Mouse (Mus musculus): ENCODE results near the gene Adh4. TPM values are rescaled to one million over a fixed set of nuclear protein-coding genes. Genes with fewer than 3 reads are reported as not detected.
A peak's percentile ranks its signal among the peaks of the same experiment; 100 is the strongest.

The Adh4 gene
- polyA plus RNA-seq, 1 experiment from 2014 or later = not detected

GRCm38 (mm10) chr3:138430360-138430976 lies 15.2 kb downstream of the Adh4 start:
- WGBS = 58% methylated on average over 6 of the region's 6 CpGs
- H3K4me1 ChIP-seq (ENCODE audit: control insufficient read depth, insufficient read depth, low read length) = no peaks in the 10 kb centered on the region
- no peaks in the 10 kb centered on the region for H3K36me3 ChIP-seq (ENCODE audit: control insufficient read depth, insufficient read depth, low read length)
- H3K27ac ChIP-seq (ENCODE audit: low read length) = no peak overlapping the region
- H3K9ac ChIP-seq (replicated peaks; ENCODE audit: low read depth, low read length) = no peak overlapping the region
- H3K9me3 ChIP-seq (ENCODE audit: control insufficient read depth, low read depth, low read length) = no peaks in the 10 kb centered on the region
- no peaks in the 10 kb centered on the region for H3K27me3 ChIP-seq (ENCODE audit: control insufficient read depth, insufficient read depth, low read length)
- H3K4me3 ChIP-seq (ENCODE audit: low read depth, low read length) = no peak overlapping the region
- H3K4me2 ChIP-seq (replicated peaks; ENCODE audit: low read depth, low read length) = no peak overlapping the region
- ATAC-seq (ENCODE audit: insufficient number of reproducible peaks, insufficient read depth, low FRiP score, low read depth) = no peak

- WGBS = 70% methylated on average over 2 of the region's 2 CpGs
- no peak overlapping the region for H3K9ac ChIP-seq (replicated peaks; ENCODE audit: low read depth, low read length)
- ATAC-seq (ENCODE audit: insufficient number of reproducible peaks, insufficient read depth, low FRiP score, low read depth) = no peak
These were observed 16.6 kb downstream of the Adh4 start for GRCm38 (mm10) chr3:138431835-138432234.

GRCm38 (mm10) chr3:138438716-138439115 lies 23.4 kb downstream of the Adh4 start:
- ATAC-seq (ENCODE audit: insufficient number of reproducible peaks, insufficient read depth, low FRiP score, low read depth) = no peak

More at GRCm38 (mm10) chr3:138431835-138432234, 16.6 kb downstream of the Adh4 start:
- Histone ChIP-seq H3K36me3 (ENCODE audit: control insufficient read depth, insufficient read depth, low read length) (no peaks in the 10 kb centered on the region), H3K4me1 (ENCODE audit: control insufficient read depth, insufficient read depth, low read length) (no peaks in the 10 kb centered on the region), H3K4me3 (ENCODE audit: low read depth, low read length) (no peak overlapping the region), H3K9me3 (ENCODE audit: control insufficient read depth, low read depth, low read length) (no peaks in the 10 kb centered on the region; the same call in 1 of the 2 replicates), H3K27me3 (ENCODE audit: control insufficient read depth, insufficient read depth, low read length) (no peaks in the 10 kb centered on the region), H3K27ac (ENCODE audit: low read length) (no peak overlapping the region), H3K4me2 (replicated peaks; ENCODE audit: low read depth, low read length) (no peak overlapping the region)

GRCm38 (mm10) chr3:138442203-138442602 lies 26.9 kb downstream of the Adh4 start:
- Histone ChIP-seq H3K36me3 (ENCODE audit: control insufficient read depth, insufficient read depth, low read length) (peaks cover 13% of the 10 kb centered on the region), H3K27ac (ENCODE audit: low read length) (peak overlapping the region; percentile 75), H3K4me1 (ENCODE audit: control insufficient read depth, insufficient read depth, low read length) (0 out of 2 replicates have a peak, but pooled peaks cover 6% of the 10 kb centered on the region), H3K4me2 (replicated peaks; ENCODE audit: low read depth, low read length) (peak overlapping the region; percentile 64), H3K9me3 (ENCODE audit: control insufficient read depth, low read depth, low read length) (no peaks in the 10 kb centered on the region), H3K4me3 (ENCODE audit: low read depth, low read length) (peak overlapping the region; percentile 86), H3K9ac (replicated peaks; ENCODE audit: low read depth, low read length) (peak overlapping the region; percentile 47), H3K27me3 (ENCODE audit: control insufficient read depth, insufficient read depth, low read length) (no peaks in the 10 kb centered on the region)
- 3% methylated on average over 9 of the region's 9 CpGs for WGBS
- no peak for ATAC-seq (ENCODE audit: insufficient number of reproducible peaks, insufficient read depth, low FRiP score, low read depth)

More at GRCm38 (mm10) chr3:138438716-138439115, 23.4 kb downstream of the Adh4 start:
- H3K9ac ChIP-seq (replicated peaks; ENCODE audit: low read depth, low read length) = no peak overlapping the region
- WGBS = 71% methylated on average over 3 of the region's 3 CpGs
- 0 out of 2 replicates have a peak, but pooled peaks cover under 1% of the 10 kb centered on the region for H3K4me1 ChIP-seq (ENCODE audit: control insufficient read depth, insufficient read depth, low read length)
- H3K27ac ChIP-seq (ENCODE audit: low read length) = no peak overlapping the region
- no peaks in the 10 kb centered on the region; the same call in 1 of the 2 replicates for H3K9me3 ChIP-seq (ENCODE audit: control insufficient read depth, low read depth, low read length)
- H3K27me3 ChIP-seq (ENCODE audit: control insufficient read depth, insufficient read depth, low read length) = no peaks in the 10 kb centered on the region
- no peak overlapping the region for H3K4me2 ChIP-seq (replicated peaks; ENCODE audit: low read depth, low read length)
- no peak overlapping the region for H3K4me3 ChIP-seq (ENCODE audit: low read depth, low read length)
- no peaks in the 10 kb centered on the region for H3K36me3 ChIP-seq (ENCODE audit: control insufficient read depth, insufficient read depth, low read length)

GRCm38 (mm10) chr3:138442612-138443464 lies 27.6 kb downstream of the Adh4 start, which contains the start of gene Adh5:
Gene Adh5 (plus strand): TSS chr3:138443093.
- Histone ChIP-seq H3K36me3 (ENCODE audit: control insufficient read depth, insufficient read depth, low read length) (peaks cover 16% of the 10 kb centered on the region), H3K4me2 (replicated peaks; ENCODE audit: low read depth, low read length) (peak within 1 kb of the TSS; percentile 66), H3K27ac (ENCODE audit: low read length) (peak within 1 kb of the TSS; percentile 75), H3K4me1 (ENCODE audit: control insufficient read depth, insufficient read depth, low read length) (0 out of 2 replicates have a peak, but pooled peaks cover 6% of the 10 kb centered on the region), H3K27me3 (ENCODE audit: control insufficient read depth, insufficient read depth, low read length) (no peaks in the 10 kb centered on the region), H3K9ac (replicated peaks; ENCODE audit: low read depth, low read length) (peak within 1 kb of the TSS; percentile 86), H3K4me3 (ENCODE audit: low read depth, low read length) (peak within 1 kb of the TSS; percentile 86), H3K9me3 (ENCODE audit: control insufficient read depth, low read depth, low read length) (no peaks in the 10 kb centered on the region)
- under 1% methylated on average over 83 of the region's 86 CpGs for WGBS
- peak; percentile 99 for ATAC-seq (ENCODE audit: insufficient number of reproducible peaks, insufficient read depth, low FRiP score, low read depth)

GRCm38 (mm10) chr3:138443465-138443771 lies 28.2 kb downstream of the Adh4 start:
- peak overlapping the region; percentile 86 for H3K4me3 ChIP-seq (ENCODE audit: low read depth, low read length)

GRCm38 (mm10) chr3:138448077-138448860 lies 33.0 kb downstream of the Adh4 start:
- Histone ChIP-seq H3K4me1 (ENCODE audit: control insufficient read depth, insufficient read depth, low read length) (0 out of 2 replicates have a peak, but pooled peaks cover 6% of the 10 kb centered on the region), H3K27me3 (ENCODE audit: control insufficient read depth, insufficient read depth, low read length) (no peaks in the 10 kb centered on the region), H3K9ac (replicated peaks; ENCODE audit: low read depth, low read length) (no peak overlapping the region), H3K4me3 (ENCODE audit: low read depth, low read length) (no peak overlapping the region), H3K9me3 (ENCODE audit: control insufficient read depth, low read depth, low read length) (no peaks in the 10 kb centered on the region), H3K27ac (ENCODE audit: low read length) (no peak overlapping the region), H3K36me3 (ENCODE audit: control insufficient read depth, insufficient read depth, low read length) (peaks cover 52% of the 10 kb centered on the region), H3K4me2 (replicated peaks; ENCODE audit: low read depth, low read length) (no peak overlapping the region)
- 73% methylated on average over 12 of the region's 12 CpGs for WGBS
- ATAC-seq (ENCODE audit: insufficient number of reproducible peaks, insufficient read depth, low FRiP score, low read depth) = no peak

More at GRCm38 (mm10) chr3:138443465-138443771, 28.2 kb downstream of the Adh4 start:
- no peaks in the 10 kb centered on the region for H3K27me3 ChIP-seq (ENCODE audit: control insufficient read depth, insufficient read depth, low read length)
- H3K4me2 ChIP-seq (replicated peaks; ENCODE audit: low read depth, low read length) = peak overlapping the region; percentile 66
- H3K36me3 ChIP-seq (ENCODE audit: control insufficient read depth, insufficient read depth, low read length) = peaks cover 22% of the 10 kb centered on the region
- H3K9me3 ChIP-seq (ENCODE audit: control insufficient read depth, low read depth, low read length) = no peaks in the 10 kb centered on the region
- no peak for ATAC-seq (ENCODE audit: insufficient number of reproducible peaks, insufficient read depth, low FRiP score, low read depth)
- under 1% methylated on average over 9 of the region's 9 CpGs for WGBS
- peak overlapping the region; percentile 75; the same call in 1 of the 2 replicates for H3K27ac ChIP-seq (ENCODE audit: low read length)
- H3K9ac ChIP-seq (replicated peaks; ENCODE audit: low read depth, low read length) = peak overlapping the region; percentile 86
- H3K4me1 ChIP-seq (ENCODE audit: control insufficient read depth, insufficient read depth, low read length) = 0 out of 2 replicates have a peak, but pooled peaks cover 6% of the 10 kb centered on the region

GRCm38 (mm10) chr3:138452169-138452568 lies 36.9 kb downstream of the Adh4 start:
- H3K27ac ChIP-seq (ENCODE audit: low read length) = no peak overlapping the region
- H3K9ac ChIP-seq (replicated peaks; ENCODE audit: low read depth, low read length) = no peak overlapping the region
- no peak overlapping the region for H3K4me3 ChIP-seq (ENCODE audit: low read depth, low read length)
- peaks cover 61% of the 10 kb centered on the region for H3K36me3 ChIP-seq (ENCODE audit: control insufficient read depth, insufficient read depth, low read length)
- no peaks in the 10 kb centered on the region for H3K27me3 ChIP-seq (ENCODE audit: control insufficient read depth, insufficient read depth, low read length)
- no peaks in the 10 kb centered on the region for H3K9me3 ChIP-seq (ENCODE audit: control insufficient read depth, low read depth, low read length)
- 79% methylated on average over 10 of the region's 10 CpGs for WGBS
- H3K4me2 ChIP-seq (replicated peaks; ENCODE audit: low read depth, low read length) = no peak overlapping the region
- no peaks in the 10 kb centered on the region for H3K4me1 ChIP-seq (ENCODE audit: control insufficient read depth, insufficient read depth, low read length)
- ATAC-seq (ENCODE audit: insufficient number of reproducible peaks, insufficient read depth, low FRiP score, low read depth) = no peak

Measured in stomach, embryonic 14.5 days (tissue).